Mouse (Mus musculus): ENCODE measurements around the gene Gpam.

The Gpam gene

GRCm38 (mm10) chr19:55100227-55101140 lies 26.6 kb downstream of the Gpam start:
- no peak for DNase-seq

GRCm38 (mm10) chr19:55099184-55100160 lies 27.6 kb downstream of the Gpam start:
- peak; percentile 85 for DNase-seq

- DNase-seq = peak; percentile 64
Measured at GRCm38 (mm10) chr19:55098409-55099183, 28.4 kb downstream of the Gpam start.

- no peak for DNase-seq
Measured at GRCm38 (mm10) chr19:55097396-55097967, 29.6 kb downstream of the Gpam start.

- DNase-seq = peak; percentile 54
Measured at GRCm38 (mm10) chr19:55096666-55097065, 30.4 kb downstream of the Gpam start.

- DNase-seq = peak; percentile 47
Measured at GRCm38 (mm10) chr19:55095547-55095946, 31.5 kb downstream of the Gpam start.

- peak; percentile 51 for DNase-seq
Measured at GRCm38 (mm10) chr19:55091602-55092413, 35.2 kb downstream of the Gpam start.

GRCm38 (mm10) chr19:55090885-55091284 lies 36.2 kb downstream of the Gpam start:
- no peak for DNase-seq

GRCm38 (mm10) chr19:55090142-55090541 lies 36.9 kb downstream of the Gpam start:
- no peak for DNase-seq

GRCm38 (mm10) chr19:55087776-55088175 lies 39.3 kb downstream of the Gpam start:
- no peak for DNase-seq

GRCm38 (mm10) chr19:55085857-55086185 lies 41.2 kb downstream of the Gpam start:
- DNase-seq = no peak

- DNase-seq = no peak
Measured at GRCm38 (mm10) chr19:55084971-55085856, 41.8 kb downstream of the Gpam start.

- no peak for DNase-seq
Measured at GRCm38 (mm10) chr19:55076822-55077221, 50.2 kb downstream of the Gpam start.

GRCm38 (mm10) chr19:55073004-55073403 lies 54.0 kb downstream of the Gpam start:
- no peak for DNase-seq

- no peak for DNase-seq
Measured at GRCm38 (mm10) chr19:55069054-55069453, 58.0 kb downstream of the Gpam start.

GRCm38 (mm10) chr19:55063272-55063671 lies 63.8 kb downstream of the Gpam start:
- no peak for DNase-seq

- no peak for DNase-seq
Measured at GRCm38 (mm10) chr19:55062501-55062900, 64.5 kb downstream of the Gpam start.

- DNase-seq = peak; percentile 30
Measured at GRCm38 (mm10) chr19:55061951-55062350, 65.1 kb downstream of the Gpam start.

- no peak for DNase-seq
Measured at GRCm38 (mm10) chr19:55061447-55061901, 65.6 kb downstream of the Gpam start.

GRCm38 (mm10) chr19:55060964-55061363 lies 66.1 kb downstream of the Gpam start:
- peak; percentile 77 for DNase-seq
